Mouse (Mus musculus) layer of hippocampus, postnatal 36 days (tissue): ENCODE data around the gene 4933427D14Rik. TPM values are rescaled to one million over a fixed set of nuclear protein-coding genes. Genes with fewer than 3 reads are reported as not detected.

ENCODE experiments used
- total RNA-seq, 2 experiments: library from RNA; stranded (reverse); gene quantifications; 2 replicates each; pipeline ENCODE4 v1.2.3; 2021

The 4933427D14Rik gene
- total RNA-seq, 2 experiments from 2014 or later: 25.5 to 30.7 TPM

Other genes with a start within 250 kb of the 4933427D14Rik start
- not detected for gene Aipl1, start 169.9 kb downstream of the 4933427D14Rik start, total RNA-seq
- under 1 TPM; 0.45 to 0.63 TPM for gene Pimreg, start 165.4 kb downstream of the 4933427D14Rik start, total RNA-seq
- gene Pitpnm3, start 71.7 kb downstream of the 4933427D14Rik start, total RNA-seq: 10 to 100 TPM; 26.0 to 27.9 TPM
- gene Gm43951, start 619 bp downstream of the 4933427D14Rik start, total RNA-seq: 10 to 100 TPM; 11.7 to 12.4 TPM
- gene Txndc17, start 88 bp upstream of the 4933427D14Rik start, total RNA-seq: 10 to 100 TPM; 33.0 to 36.4 TPM
- gene Med31, start 8.1 kb upstream of the 4933427D14Rik start, total RNA-seq: 10 to 100 TPM; 12.6 to 15.8 TPM
- gene Slc13a5, start 59.8 kb upstream of the 4933427D14Rik start, total RNA-seq: 1 to 10 TPM; 6.5 to 6.9 TPM
- 1 to 10 TPM; 3.6 to 5.8 TPM for gene Xaf1, start 94.2 kb upstream of the 4933427D14Rik start, total RNA-seq
- not detected for gene Fbxo39, start 107.0 kb upstream of the 4933427D14Rik start, total RNA-seq
- gene Tekt1, start 155.0 kb upstream of the 4933427D14Rik start, total RNA-seq: 1 to 10 TPM; 2.2 to 3.1 TPM
- gene Smtnl2, start 204.3 kb upstream of the 4933427D14Rik start, total RNA-seq: 1 to 10 TPM; 1.5 to 2.7 TPM
- not detected for gene Ggt6, start 228.1 kb upstream of the 4933427D14Rik start, total RNA-seq
- gene Mybbp1a, start 233.9 kb upstream of the 4933427D14Rik start, total RNA-seq: 10 to 100 TPM; 51.3 to 52.2 TPM